Mouse (Mus musculus) layer of hippocampus, adult 6 months (tissue): ENCODE results near the gene Phf13. TPM values are rescaled to one million over a fixed set of nuclear protein-coding genes. Genes with fewer than 3 reads are reported as not detected.

Source experiments
- long read RNA-seq, 2 experiments: library from polyadenylated mRNA; unstranded; transcript quantifications; one replicate each; pipeline ENCODE4 v2.0.0; 2019 to 2020
- polyA plus RNA-seq: library from polyadenylated mRNA; unstranded; fragments of <200 nt; fragmentation: Nextera tagmentation; gene quantifications from 2 replicates; pipeline ENCODE4 v1.2.3, GENCODE M21; 2021

Phf13 gene
- 6.2 and 6.8 TPM in 2 replicates for polyA plus RNA-seq
- long read RNA-seq, experiment 1, transcript Phf13-201 (4 exons, 3,205 nt) = major isoform, 6 of 15 reads
- long read RNA-seq, experiment 1, partial matches to known transcripts = 2 of 15 reads
- long read RNA-seq, experiment 1, other reads (novel, unspliced or antisense) = 7 of 15 reads
- long read RNA-seq, experiment 2, transcript Phf13-201 (4 exons, 3,205 nt) = major isoform, 92 of 98 reads
- long read RNA-seq, experiment 2, partial matches to known transcripts = 4 of 98 reads
- long read RNA-seq, experiment 2, other reads (novel, unspliced or antisense) = 2 of 98 reads

DNA sequence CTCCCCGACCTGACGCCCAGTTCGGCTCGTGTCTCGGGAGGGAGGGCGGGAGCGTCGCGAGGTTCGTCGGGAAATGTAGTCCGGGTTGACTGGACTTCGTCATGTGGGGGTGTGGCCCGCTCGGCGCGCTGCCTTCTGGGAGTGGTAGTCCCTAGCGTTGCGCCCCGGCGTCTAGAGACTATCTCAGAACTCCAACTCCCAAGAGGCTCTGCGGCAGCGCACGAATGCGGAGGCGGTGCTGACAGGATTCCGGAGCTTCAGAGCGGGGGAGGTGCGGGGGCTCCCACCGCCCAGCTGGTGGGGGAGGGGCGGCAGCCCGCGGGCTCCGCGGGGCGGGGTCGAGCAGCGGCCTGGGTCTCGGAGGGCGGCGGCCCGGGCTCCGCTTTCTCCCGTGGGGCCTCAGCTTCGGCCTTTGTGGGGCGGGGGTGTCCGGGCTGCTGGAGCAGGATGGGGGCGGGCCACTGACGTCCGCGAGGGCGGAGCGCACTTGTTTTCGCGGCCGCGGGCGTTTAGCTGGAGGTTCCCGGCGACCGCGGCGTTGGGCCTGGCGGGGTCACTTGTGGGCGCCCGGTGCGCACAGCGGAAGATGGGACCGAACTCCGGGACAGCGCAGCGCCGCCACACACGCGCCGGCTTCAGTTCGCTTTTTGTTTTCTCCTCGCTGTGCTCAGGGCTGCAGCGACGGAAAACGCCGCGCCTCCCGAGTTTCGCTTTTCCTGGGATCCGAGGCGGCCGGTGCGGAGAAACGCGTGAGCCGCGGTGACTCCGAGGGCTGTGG, at the start of gene Phf13:
Gene Phf13, minus strand, starts transcription at position 86 of the 778 bp plus-strand sequence.

GRCm38 (mm10) chr4:152038985-152039830, 43.1 kb upstream of the Phf13 start, which contains the start of gene Nol9:
Gene Nol9 (plus strand): TSS chr4:152039321.

DNA sequence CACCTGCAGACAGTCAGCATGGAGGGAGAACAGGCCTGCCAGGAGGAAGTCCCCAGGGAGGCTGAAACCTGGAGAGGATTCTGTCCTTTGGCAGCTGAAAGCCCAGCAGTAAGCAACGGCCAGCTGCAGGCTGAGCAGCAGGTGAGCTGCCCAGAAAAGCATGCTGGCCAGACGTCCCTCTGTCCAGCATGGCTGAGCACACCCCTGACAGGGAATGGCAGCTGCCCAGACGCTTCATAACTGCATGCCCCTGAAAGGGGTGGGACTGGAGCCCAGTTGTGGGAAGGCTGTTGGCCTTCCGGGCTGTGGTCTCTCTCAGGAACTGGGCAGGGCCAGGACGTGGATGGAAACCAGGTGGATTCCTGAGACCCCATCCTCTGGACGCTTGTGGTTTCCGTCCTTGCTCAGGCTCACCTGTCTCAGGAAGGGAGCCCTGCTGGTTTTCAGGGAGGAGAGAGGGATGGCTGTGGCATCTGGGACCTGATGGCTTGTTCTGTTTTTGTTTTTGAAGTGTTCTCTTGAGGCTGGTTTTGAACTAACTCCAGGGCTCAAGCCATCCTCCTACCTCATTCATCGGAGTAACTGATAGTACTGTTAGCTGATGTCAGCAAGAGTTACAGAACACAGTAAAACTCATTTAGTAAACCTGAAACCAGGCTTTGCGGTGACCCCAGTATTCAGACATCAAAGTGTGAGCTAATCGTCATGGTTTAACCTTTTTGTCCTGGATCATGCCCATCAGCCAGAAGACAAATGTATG, 42.3 kb upstream of the Phf13 start, which contains the start of gene Tas1r1:
Gene Tas1r1, minus strand, starts transcription at position 344 of the 760 bp plus-strand sequence.

DNA sequence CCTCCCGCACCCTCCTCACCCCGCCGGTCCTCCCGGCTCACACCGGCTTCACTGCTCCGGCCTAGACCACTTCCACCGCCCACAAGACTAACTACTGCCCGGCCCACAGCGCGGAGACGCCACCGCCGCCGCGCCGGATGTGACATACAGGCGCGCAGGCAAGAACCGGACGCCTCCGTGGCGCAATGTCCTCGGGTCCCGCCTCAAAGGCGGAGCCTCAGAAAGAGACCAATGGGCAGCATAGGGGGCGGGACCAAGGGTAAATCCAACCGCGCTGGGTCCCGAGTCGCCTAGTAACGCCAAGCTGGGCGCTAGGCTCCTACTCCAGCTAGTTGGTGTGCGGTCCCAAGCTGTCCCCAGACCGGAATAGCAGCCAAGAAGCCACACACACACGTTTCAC, 31.5 kb upstream of the Phf13 start, which contains the start of gene Zbtb48:
Gene Zbtb48, minus strand, starts transcription at position 148 of the 400 bp plus-strand sequence.

GRCm38 (mm10) chr4:152008622-152009075, 12.6 kb upstream of the Phf13 start, which contains the start of gene Klhl21:
Gene Klhl21 (plus strand): TSS chr4:152008803.

GRCm38 (mm10) chr4:151988342-151989109, 7.5 kb downstream of the Phf13 start, which contains the start of gene Thap3:
Gene Thap3 (minus strand): TSS chr4:151988997.

Other genes starting within 250 kb of the Phf13 start
- gene Camta1, start 134.4 kb downstream of the Phf13 start, polyA plus RNA-seq = 135 and 152 TPM in 2 replicates
- gene Dnajc11, start 62.6 kb downstream of the Phf13 start, polyA plus RNA-seq = 37.8 and 40.3 TPM in 2 replicates
- gene Thap3, start 7.3 kb downstream of the Phf13 start, polyA plus RNA-seq = 23.8 and 23.9 TPM in 2 replicates
- 7.6 and 9.5 TPM in 2 replicates for gene Klhl21, start 12.5 kb upstream of the Phf13 start, polyA plus RNA-seq
- gene Zbtb48, start 31.4 kb upstream of the Phf13 start, polyA plus RNA-seq = 5.4 and 8.7 TPM in 2 replicates
- 0.14 TPM in 1 of 2 replicates, not detected in the other for gene Tas1r1, start 42.3 kb upstream of the Phf13 start, polyA plus RNA-seq
- 8.0 and 10.4 TPM in 2 replicates for gene Nol9, start 43.1 kb upstream of the Phf13 start, polyA plus RNA-seq
- 16.8 and 20.8 TPM in 2 replicates for gene Plekhg5, start 76.2 kb upstream of the Phf13 start, polyA plus RNA-seq
- 0.19 and 0.25 TPM in 2 replicates for gene Tnfrsf25, start 119.7 kb upstream of the Phf13 start, polyA plus RNA-seq
- gene Espn, start 156.1 kb upstream of the Phf13 start, polyA plus RNA-seq = 0.92 and 1.9 TPM in 2 replicates
- 0.14 TPM in 1 of 2 replicates, not detected in the other for gene Hes2, start 162.6 kb upstream of the Phf13 start, polyA plus RNA-seq
- 373 and 425 TPM in 2 replicates for gene Acot7, start 181.9 kb upstream of the Phf13 start, polyA plus RNA-seq